In the genomic region with DNA sequence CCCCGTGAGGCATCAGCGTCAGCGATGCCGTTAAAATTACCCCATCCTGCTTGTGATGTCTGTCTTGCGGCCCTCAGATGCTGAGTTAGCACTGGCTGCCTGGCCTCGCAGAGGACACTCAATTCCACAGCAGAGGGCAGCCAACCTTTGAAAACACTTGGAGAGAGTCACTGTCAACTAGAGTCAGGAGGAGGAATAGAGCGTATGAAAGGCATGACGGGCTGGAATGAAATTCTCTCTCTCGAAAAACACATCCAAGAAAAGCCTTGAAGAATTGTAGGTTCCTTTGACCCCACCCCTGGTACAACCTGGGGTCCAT, we compare ENCODE assay signal across 13 mouse cellular contexts.
DNase-seq lines count a peak whose midpoint lies in the region; ATAC-seq and TF ChIP-seq lines count a peak whose summit lies in the region.
"Had no signal": no experiment of that assay in that cellular context is flagged by ENCODE, and none has a peak within 500 bp of the region (broad histone marks: within the 10 kb centered on the region; RNA-seq: fewer than 3 reads in every experiment).

No protein-coding gene starts in this region.

- whole genome bisulfite sequencing in heart, postnatal 0 days, result 33% methylated on average over 9 of the region's 9 CpGs

- no peaks in the 10 kb centered on the region for H3K9me3 ChIP-seq in heart, postnatal 0 days (replicated peaks; ENCODE audit: control insufficient read depth, low read length)
- H3K9me3 ChIP-seq: hindbrain, embryonic 12.5 days; midbrain, embryonic 13.5 days had no signal

- ATAC-seq in granulocyte monocyte progenitor cell, adult 5-6 weeks (replicated peaks; ENCODE audit: poor library complexity, severe bottlenecking), result 0 out of 2 replicates have a peak, but pooled peaks have one; percentile 13
- ATAC-seq in heart, postnatal 0 days (ENCODE audit: insufficient read depth, low read depth), result peak; percentile 59
- ATAC-seq: midbrain, embryonic 13.5 days; Patski had no signal

- TF ChIP-seq EP300 in heart, postnatal 0 days (IDR thresholded peaks at IDR 0.05; ENCODE audit: low read depth), result no peak

- no peaks in the 10 kb centered on the region for H3K36me3 ChIP-seq in heart, postnatal 0 days (replicated peaks; ENCODE audit: control insufficient read depth, insufficient read depth, low read length)
- H3K36me3 ChIP-seq: hindbrain, embryonic 12.5 days; midbrain, embryonic 13.5 days had no signal

- H3K27me3 ChIP-seq in heart, postnatal 0 days (ENCODE audit: control insufficient read depth, insufficient read depth, low read length), result no peaks in the 10 kb centered on the region
- H3K27me3 ChIP-seq: CH12.LX; hindbrain, embryonic 12.5 days; midbrain, embryonic 13.5 days; Patski had no signal

- H3K4me2 ChIP-seq in heart, postnatal 0 days (ENCODE audit: low read depth, low read length), result peak overlapping the region; percentile 26; the same call in 1 of the 2 replicates
- H3K4me2 ChIP-seq: hindbrain, embryonic 12.5 days; midbrain, embryonic 13.5 days had no signal

- TF ChIP-seq CTCF in heart, postnatal 0 days (IDR thresholded peaks at IDR 0.05; ENCODE audit: low read depth), result peak; percentile 18; the same call in 1 of the 2 replicates

- H3K9ac ChIP-seq in heart, postnatal 0 days (replicated peaks; ENCODE audit: low read depth, low read length), result no peak overlapping the region
- H3K9ac ChIP-seq: hindbrain, embryonic 12.5 days; midbrain, embryonic 13.5 days had no signal

- peaks cover 28% of the 10 kb centered on the region for H3K4me1 ChIP-seq in heart, postnatal 0 days (ENCODE audit: control insufficient read depth, insufficient read depth)

- peak; percentile 28 to 41 for DNase-seq in kidney, postnatal 25 days
- no peak for DNase-seq in kidney, adult 9 months
- peak; percentile 42 for DNase-seq in adrenal gland, postnatal 25 days
- peak; percentile 57 for DNase-seq in heart, postnatal 0 days (ENCODE audit: low spot score)
- DNase-seq in spleen, postnatal 4 days (ENCODE audit: low spot score in 2 of 2), result no peak
- no peak for DNase-seq in urinary bladder, postnatal 25 days (ENCODE audit: low spot score)
- DNase-seq: cerebellum, adult 11-12 months had no signal

- H3K4me3 ChIP-seq in heart, postnatal 0 days (ENCODE audit: low read depth, low read length), result no peak overlapping the region
- H3K4me3 ChIP-seq: erythroblast, embryonic 14.5 days; hindbrain, embryonic 12.5 days; midbrain, embryonic 13.5 days had no signal

- H3K27ac ChIP-seq in heart, postnatal 0 days (ENCODE audit: low read depth), result peak overlapping the region; percentile 68
- H3K27ac ChIP-seq: hindbrain, embryonic 12.5 days; midbrain, embryonic 13.5 days had no signal

Comparison
In these comparisons a context has a peak if more than half of its experiments do, and no peak if none do; other contexts are left out.
1. DNase-seq: peak in kidney, postnatal 25 days (2 of 2), adrenal gland, postnatal 25 days (single experiment) and heart, postnatal 0 days (single experiment); none in kidney, adult 9 months (single experiment), spleen, postnatal 4 days (0 of 2) and urinary bladder, postnatal 25 days (single experiment).